Mouse (Mus musculus) heart, adult 2 months (tissue): ENCODE data around the gene Slc37a2.

Source experiments
- EP300 ChIP-seq: fragments of 200-500 bp; IDR thresholded peaks from 2 replicates; pipeline ENCODE4 v1.6.1; 2011; ENCODE audit warnings: low read depth, low read length, control low read depth; ENCODE audit not compliant: insufficient read depth
- POLR2A ChIP-seq: fragments of 200-500 bp; IDR thresholded peaks from 2 replicates; pipeline ENCODE4 v1.6.1; 2011; ENCODE audit warnings: mild to moderate bottlenecking, low read depth, low read length, control low read depth; ENCODE audit not compliant: insufficient read depth

DNA sequence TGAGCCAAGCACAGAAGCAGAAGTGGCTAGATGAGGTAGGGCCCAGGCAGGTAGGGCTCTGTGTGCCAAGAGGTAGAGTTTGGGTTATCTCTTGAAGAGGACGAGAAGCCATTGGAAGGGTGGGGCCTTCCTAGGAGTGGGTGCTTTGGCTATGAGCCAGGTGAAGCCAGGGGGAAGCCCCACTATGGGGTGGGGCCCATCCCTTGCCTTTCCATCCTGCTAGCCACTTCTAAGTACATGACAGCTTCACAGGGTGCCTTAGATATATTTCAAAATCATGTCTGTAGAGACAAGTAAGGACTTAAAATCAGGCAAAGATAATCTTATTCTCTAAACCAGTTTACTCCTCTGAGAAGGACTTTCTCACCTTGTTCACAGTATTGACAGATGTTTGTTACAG lies 10.9 kb downstream of the Slc37a2 start:
- TF ChIP-seq EP300 (no peak), POLR2A (no peak)
